Mouse (Mus musculus): ENCODE measurements at regions not wholly inside any gene's neighbourhood (a gene's known extent, or its start where the extent isn't known, plus 50 kb on each side); places are given as distances from the start of the nearest gene placed in this dataset.

DNA sequence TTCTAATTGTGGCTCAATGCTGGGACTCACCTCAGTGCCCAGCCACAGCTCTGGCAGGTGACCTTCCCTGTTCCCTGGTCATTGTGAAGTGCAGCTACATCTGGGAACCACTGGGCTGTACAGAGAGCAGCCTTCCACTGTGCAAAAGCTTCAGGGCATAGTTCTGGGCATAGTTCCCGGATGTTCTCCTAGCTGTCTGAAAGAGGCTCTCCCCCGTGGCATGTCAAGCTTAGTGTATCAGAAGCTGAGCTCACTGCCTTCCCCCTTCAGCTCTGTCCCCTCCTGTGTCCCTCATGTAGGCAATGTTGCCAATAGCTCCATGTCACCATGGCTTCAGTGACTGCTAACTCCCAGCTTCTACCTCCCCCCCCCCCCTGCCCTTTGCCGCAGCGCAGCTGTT lies 75.1 kb downstream of the Foxb1 start:
- no peak for ATAC-seq (replicated peaks; ENCODE audit: low FRiP score, low TSS enrichment, low read depth)

DNA sequence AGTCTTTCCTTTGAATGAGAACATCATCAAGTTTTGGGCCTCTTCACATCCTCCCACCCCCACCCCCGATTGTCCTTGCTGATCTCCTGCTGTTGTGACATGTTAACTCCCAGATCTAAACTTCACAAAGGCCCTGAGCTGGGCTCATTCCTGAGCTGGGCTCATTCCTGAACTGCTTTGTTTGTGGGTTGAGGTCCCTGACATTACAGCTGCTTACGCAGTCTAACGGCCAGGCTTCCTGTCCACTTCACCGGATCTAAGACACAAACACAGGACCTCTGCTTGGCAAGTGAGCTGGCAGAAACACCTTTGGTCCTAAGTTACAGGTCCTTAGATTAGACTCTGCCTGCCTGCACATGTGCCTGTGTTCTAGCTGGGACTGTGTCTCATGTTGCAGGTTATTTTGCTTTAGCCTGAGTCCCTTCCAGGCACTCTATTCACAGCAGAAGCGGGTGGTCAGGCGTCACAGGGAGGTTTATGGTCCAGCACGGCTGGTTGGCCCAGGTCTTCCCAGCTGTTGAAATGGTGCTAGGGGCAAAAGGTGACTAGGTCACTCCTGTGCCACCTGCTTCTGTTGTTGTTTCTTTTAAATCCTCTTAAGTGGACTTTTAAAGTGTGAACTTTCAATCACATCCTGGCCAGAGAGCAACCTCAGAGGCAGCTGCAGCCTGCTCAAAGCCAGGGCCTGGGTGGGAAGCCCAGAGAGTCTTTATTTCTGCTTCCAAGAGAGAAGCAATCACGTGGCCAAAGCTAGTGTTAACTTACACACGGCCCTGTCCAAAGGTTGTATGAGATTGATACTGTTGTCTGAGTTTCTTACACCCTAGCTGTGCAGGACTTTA lies 79.1 kb downstream of the Foxb1 start:
- no peak for DNase-seq (ENCODE audit: low spot score)

More for the DNA sequence above, 75.1 kb downstream of the Foxb1 start:
- Histone ChIP-seq H3K4me3 (ENCODE audit: low read depth, low read length) (no peak overlapping the region), H3K27me3 (replicated peaks; ENCODE audit: control insufficient read depth, insufficient read depth, low read length) (0 out of 2 replicates have a peak, but pooled peaks cover 4% of the 10 kb centered on the region), H3K27ac (ENCODE audit: low read depth) (no peak overlapping the region), H3K9ac (ENCODE audit: low read length) (no peak overlapping the region), H3K4me2 (ENCODE audit: low read length) (no peak overlapping the region), H3K36me3 (ENCODE audit: control insufficient read depth, insufficient read depth, low read length) (no peaks in the 10 kb centered on the region), H3K4me1 (replicated peaks; ENCODE audit: control insufficient read depth, insufficient read depth, low read length) (0 out of 2 replicates have a peak, but pooled peaks cover 2% of the 10 kb centered on the region), H3K9me3 (ENCODE audit: control insufficient read depth, low read length) (no peaks in the 10 kb centered on the region)
- no peak for DNase-seq (ENCODE audit: low spot score)
- 51% methylated on average over 4 of the region's 4 CpGs for WGBS

DNA sequence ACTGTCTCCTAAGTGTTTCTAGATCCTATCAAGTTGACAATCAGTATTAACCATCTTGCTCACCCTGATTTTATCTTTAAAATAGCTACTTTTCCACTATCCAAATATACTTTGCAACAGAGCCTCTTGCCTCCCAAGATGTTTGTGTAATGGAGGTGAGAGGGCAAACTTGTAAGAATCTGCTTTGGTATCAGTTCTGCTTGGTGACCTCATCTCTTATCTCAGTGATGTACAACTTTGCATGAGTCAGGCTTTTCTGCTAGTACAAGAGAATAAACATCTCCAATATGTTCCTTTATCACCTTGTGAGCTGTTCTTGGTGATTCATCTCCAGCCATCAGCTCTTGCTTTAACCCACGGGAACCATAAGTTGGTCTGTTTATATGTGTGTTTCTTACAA lies 82.1 kb downstream of the Foxb1 start:
- DNase-seq (ENCODE audit: low spot score) (no peak), ATAC-seq (replicated peaks; ENCODE audit: low FRiP score, low TSS enrichment, low read depth) (no peak)
- H3K27me3 ChIP-seq (replicated peaks; ENCODE audit: control insufficient read depth, insufficient read depth, low read length), result peaks cover 4% of the 10 kb centered on the region; the same call in 1 of the 2 replicates
- no peak overlapping the region for H3K27ac ChIP-seq (ENCODE audit: low read depth)
- 0 out of 2 replicates have a peak, but pooled peaks cover 2% of the 10 kb centered on the region for H3K4me1 ChIP-seq (replicated peaks; ENCODE audit: control insufficient read depth, insufficient read depth, low read length)
- no peak overlapping the region for H3K9ac ChIP-seq (ENCODE audit: low read length)
- H3K4me3 ChIP-seq (ENCODE audit: low read depth, low read length), result no peak overlapping the region
- 39% methylated on average over 1 of the region's 1 CpGs for WGBS
- H3K4me2 ChIP-seq (ENCODE audit: low read length), result no peak overlapping the region
- H3K9me3 ChIP-seq (ENCODE audit: control insufficient read depth, low read length), result 0 out of 2 replicates have a peak, but pooled peaks cover 3% of the 10 kb centered on the region
- no peaks in the 10 kb centered on the region for H3K36me3 ChIP-seq (ENCODE audit: control insufficient read depth, insufficient read depth, low read length)

More for the DNA sequence above, 79.1 kb downstream of the Foxb1 start:
- no peak overlapping the region for H3K27ac ChIP-seq (ENCODE audit: low read depth)
- 19% methylated on average over 9 of the region's 9 CpGs for WGBS
- H3K4me1 ChIP-seq (replicated peaks; ENCODE audit: control insufficient read depth, insufficient read depth, low read length), result 0 out of 2 replicates have a peak, but pooled peaks cover 2% of the 10 kb centered on the region
- H3K9ac ChIP-seq (ENCODE audit: low read length), result no peak overlapping the region
- no peaks in the 10 kb centered on the region for H3K9me3 ChIP-seq (ENCODE audit: control insufficient read depth, low read length)
- 0 out of 2 replicates have a peak, but pooled peaks cover 1% of the 10 kb centered on the region for H3K27me3 ChIP-seq (replicated peaks; ENCODE audit: control insufficient read depth, insufficient read depth, low read length)
- ATAC-seq (replicated peaks; ENCODE audit: low FRiP score, low TSS enrichment, low read depth), result 0 out of 2 replicates have a peak, but pooled peaks have one; percentile 68
- no peak overlapping the region for H3K4me3 ChIP-seq (ENCODE audit: low read depth, low read length)
- no peak overlapping the region for H3K4me2 ChIP-seq (ENCODE audit: low read length)
- no peaks in the 10 kb centered on the region for H3K36me3 ChIP-seq (ENCODE audit: control insufficient read depth, insufficient read depth, low read length)

DNA sequence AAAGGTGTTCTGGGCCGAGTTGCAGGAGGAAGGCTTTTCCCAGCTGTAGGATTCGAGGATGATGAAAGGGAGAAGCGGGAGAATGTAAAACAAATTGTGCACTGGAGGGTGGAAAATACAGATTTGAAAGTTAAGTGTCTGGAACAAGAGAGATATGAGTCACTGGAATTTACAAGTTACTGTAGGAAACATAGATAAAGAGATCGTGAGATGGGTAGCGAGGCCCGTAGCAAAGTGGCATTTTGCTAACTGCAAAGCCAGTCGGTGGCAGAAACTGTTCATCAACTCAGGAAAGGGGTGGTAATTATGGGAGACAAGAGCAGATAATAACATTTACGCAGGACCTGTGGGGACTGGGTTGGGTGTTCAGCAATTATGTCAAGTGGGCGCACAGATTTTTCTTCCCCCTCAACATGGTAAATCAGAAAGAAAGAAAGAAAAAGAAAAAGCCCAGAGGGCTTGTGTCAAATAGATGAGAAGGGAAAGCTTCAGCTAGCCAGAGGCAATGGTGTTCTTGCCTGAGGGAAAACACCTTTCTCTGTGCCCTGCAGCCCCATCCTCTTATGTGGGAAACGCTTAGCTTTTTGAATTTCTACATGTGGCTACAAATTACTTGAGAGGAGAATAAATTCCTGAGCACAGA lies 87.2 kb downstream of the Foxb1 start:
- Histone ChIP-seq H3K9ac (ENCODE audit: low read length) (no peak overlapping the region), H3K9me3 (ENCODE audit: control insufficient read depth, low read length) (0 out of 2 replicates have a peak, but pooled peaks cover 3% of the 10 kb centered on the region), H3K27me3 (replicated peaks; ENCODE audit: control insufficient read depth, insufficient read depth, low read length) (peaks cover 54% of the 10 kb centered on the region), H3K4me3 (ENCODE audit: low read depth, low read length) (no peak overlapping the region), H3K27ac (ENCODE audit: low read depth) (no peak overlapping the region), H3K4me2 (ENCODE audit: low read length) (no peak overlapping the region), H3K36me3 (ENCODE audit: control insufficient read depth, insufficient read depth, low read length) (no peaks in the 10 kb centered on the region), H3K4me1 (replicated peaks; ENCODE audit: control insufficient read depth, insufficient read depth, low read length) (no peaks in the 10 kb centered on the region; the same call in 1 of the 2 replicates)
- no peak for DNase-seq (ENCODE audit: low spot score)
- no peak for ATAC-seq (replicated peaks; ENCODE audit: low FRiP score, low TSS enrichment, low read depth)
- 78% methylated on average over 10 of the region's 10 CpGs for WGBS

DNA sequence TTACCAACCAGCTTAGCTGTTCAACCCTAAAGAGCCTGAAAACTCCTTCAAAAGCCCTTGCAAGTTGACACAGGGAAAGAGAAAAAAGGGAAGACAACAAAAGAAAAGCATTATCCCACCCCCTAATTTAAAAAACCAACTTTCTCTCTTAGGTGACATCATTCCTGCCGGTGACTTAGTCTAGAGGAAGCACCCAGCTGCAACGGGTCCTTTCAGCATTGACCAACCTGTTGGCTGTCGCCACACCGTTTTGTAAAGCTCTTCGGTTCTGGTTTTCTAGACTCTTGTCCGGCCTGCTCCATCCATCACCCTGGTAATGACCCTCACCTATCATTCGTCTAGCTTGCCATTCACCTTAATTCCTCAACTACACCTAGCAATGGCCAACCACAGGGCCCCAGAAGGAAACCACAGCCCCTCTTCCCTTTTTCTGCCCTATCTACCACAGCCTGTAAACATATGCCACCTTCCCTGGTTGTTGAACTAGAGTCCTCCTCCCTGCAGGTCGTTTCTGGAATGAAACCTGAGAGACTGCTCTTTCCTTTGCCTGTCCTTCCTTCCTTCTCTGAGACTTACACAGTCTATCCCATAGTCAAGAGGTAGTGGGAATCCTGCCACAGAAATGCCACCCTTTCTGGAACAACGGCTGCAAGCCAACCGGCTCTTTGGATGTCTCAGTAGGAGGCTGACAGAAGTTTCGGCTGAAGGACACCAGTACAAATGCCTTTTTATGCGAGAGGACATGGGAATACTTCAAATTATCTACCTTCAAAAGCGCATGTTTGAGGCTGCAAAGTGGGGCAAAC lies 87.9 kb downstream of the Foxb1 start:
- Histone ChIP-seq H3K27me3 (replicated peaks; ENCODE audit: control insufficient read depth, insufficient read depth, low read length) (peaks cover 61% of the 10 kb centered on the region), H3K4me1 (replicated peaks; ENCODE audit: control insufficient read depth, insufficient read depth, low read length) (no peaks in the 10 kb centered on the region; the same call in 1 of the 2 replicates), H3K9ac (ENCODE audit: low read length) (no peak overlapping the region), H3K4me3 (ENCODE audit: low read depth, low read length) (no peak overlapping the region), H3K9me3 (ENCODE audit: control insufficient read depth, low read length) (0 out of 2 replicates have a peak, but pooled peaks cover 3% of the 10 kb centered on the region), H3K27ac (ENCODE audit: low read depth) (no peak overlapping the region), H3K36me3 (ENCODE audit: control insufficient read depth, insufficient read depth, low read length) (no peaks in the 10 kb centered on the region), H3K4me2 (ENCODE audit: low read length) (no peak overlapping the region)
- DNase-seq (ENCODE audit: low spot score) (no peak), ATAC-seq (replicated peaks; ENCODE audit: low FRiP score, low TSS enrichment, low read depth) (no peak)
- WGBS, result 72% methylated on average over 13 of the region's 13 CpGs

DNA sequence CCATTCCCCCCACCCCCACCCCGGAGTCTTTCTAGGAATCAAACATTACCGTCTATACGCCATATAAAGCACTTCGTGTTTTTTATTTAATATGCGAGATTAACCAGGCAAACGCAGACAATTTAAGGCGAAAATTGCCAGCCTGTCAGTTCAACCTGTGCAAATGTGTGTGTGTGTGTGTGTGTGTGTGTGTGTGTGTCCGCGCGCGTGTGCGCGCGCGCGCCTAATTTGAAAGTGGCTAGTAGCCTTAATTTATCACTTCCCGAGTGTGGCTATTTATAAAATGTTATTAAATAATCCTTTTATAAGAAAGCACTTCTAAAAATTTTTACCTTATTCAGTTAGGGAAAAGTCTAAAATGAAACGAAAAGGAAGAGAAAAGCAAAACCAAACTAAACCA lies 89.5 kb downstream of the Foxb1 start:
- 2% methylated on average over 18 of the region's 18 CpGs for WGBS
- DNase-seq (ENCODE audit: low spot score) (no peak), ATAC-seq (replicated peaks; ENCODE audit: low FRiP score, low TSS enrichment, low read depth) (no peak)
- Histone ChIP-seq H3K9me3 (ENCODE audit: control insufficient read depth, low read length) (0 out of 2 replicates have a peak, but pooled peaks cover 3% of the 10 kb centered on the region), H3K36me3 (ENCODE audit: control insufficient read depth, insufficient read depth, low read length) (no peaks in the 10 kb centered on the region), H3K27me3 (replicated peaks; ENCODE audit: control insufficient read depth, insufficient read depth, low read length) (peaks cover 76% of the 10 kb centered on the region), H3K4me2 (ENCODE audit: low read length) (peak overlapping the region; percentile 26; the same call in 1 of the 2 replicates), H3K4me3 (ENCODE audit: low read depth, low read length) (no peak overlapping the region; the same call in 1 of the 2 replicates), H3K27ac (ENCODE audit: low read depth) (no peak overlapping the region), H3K4me1 (replicated peaks; ENCODE audit: control insufficient read depth, insufficient read depth, low read length) (no peaks in the 10 kb centered on the region; the same call in 1 of the 2 replicates), H3K9ac (ENCODE audit: low read length) (no peak overlapping the region)

DNA sequence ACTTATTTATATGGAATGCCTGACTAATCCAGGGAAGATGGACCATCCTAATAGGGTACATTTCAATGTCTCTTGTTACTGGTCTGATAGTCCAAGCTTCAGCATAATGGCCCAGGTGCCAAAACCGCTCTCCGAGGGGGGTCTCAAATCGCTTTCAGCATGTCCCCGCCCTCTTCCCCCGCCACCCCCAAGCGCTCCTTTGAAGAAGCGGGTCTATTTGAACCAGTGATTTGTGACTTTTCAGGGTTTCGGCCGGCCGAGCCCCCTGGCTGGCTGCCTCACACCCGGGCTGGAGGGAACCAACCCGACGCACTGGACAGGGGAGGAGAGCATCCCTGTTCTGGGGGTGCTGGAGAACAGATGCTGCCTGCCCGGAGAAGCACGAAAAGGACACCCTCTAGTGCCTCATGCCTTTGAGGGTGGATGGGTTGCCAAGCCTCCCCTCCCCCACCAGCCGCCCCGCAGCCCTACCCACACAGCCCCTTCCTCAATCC lies 90.1 kb downstream of the Foxb1 start:
- Histone ChIP-seq H3K36me3 (ENCODE audit: control insufficient read depth, insufficient read depth, low read length) (no peaks in the 10 kb centered on the region), H3K27me3 (replicated peaks; ENCODE audit: control insufficient read depth, insufficient read depth, low read length) (peaks cover 76% of the 10 kb centered on the region), H3K9me3 (ENCODE audit: control insufficient read depth, low read length) (0 out of 2 replicates have a peak, but pooled peaks cover 3% of the 10 kb centered on the region), H3K27ac (ENCODE audit: low read depth) (no peak overlapping the region), H3K9ac (ENCODE audit: low read length) (no peak overlapping the region), H3K4me2 (ENCODE audit: low read length) (no peak overlapping the region), H3K4me3 (ENCODE audit: low read depth, low read length) (no peak overlapping the region), H3K4me1 (replicated peaks; ENCODE audit: control insufficient read depth, insufficient read depth, low read length) (no peaks in the 10 kb centered on the region; the same call in 1 of the 2 replicates)
- 2% methylated on average over 17 of the region's 17 CpGs for WGBS
- DNase-seq (ENCODE audit: low spot score) (no peak), ATAC-seq (replicated peaks; ENCODE audit: low FRiP score, low TSS enrichment, low read depth) (no peak)
